Mouse (Mus musculus): ENCODE results near the gene Rab9b. TPM values are rescaled to one million over a fixed set of nuclear protein-coding genes. Genes with fewer than 3 reads are reported as not detected.

The Rab9b gene
- 2.1 TPM for polyA plus RNA-seq (2014; fragmentation: Illumina TruSeq; extraction: RNeasy Lipid Tissue Mini Kit (QIAGEN cat#74804); ENCODE audit: low read depth, low replicate concordance)

DNA sequence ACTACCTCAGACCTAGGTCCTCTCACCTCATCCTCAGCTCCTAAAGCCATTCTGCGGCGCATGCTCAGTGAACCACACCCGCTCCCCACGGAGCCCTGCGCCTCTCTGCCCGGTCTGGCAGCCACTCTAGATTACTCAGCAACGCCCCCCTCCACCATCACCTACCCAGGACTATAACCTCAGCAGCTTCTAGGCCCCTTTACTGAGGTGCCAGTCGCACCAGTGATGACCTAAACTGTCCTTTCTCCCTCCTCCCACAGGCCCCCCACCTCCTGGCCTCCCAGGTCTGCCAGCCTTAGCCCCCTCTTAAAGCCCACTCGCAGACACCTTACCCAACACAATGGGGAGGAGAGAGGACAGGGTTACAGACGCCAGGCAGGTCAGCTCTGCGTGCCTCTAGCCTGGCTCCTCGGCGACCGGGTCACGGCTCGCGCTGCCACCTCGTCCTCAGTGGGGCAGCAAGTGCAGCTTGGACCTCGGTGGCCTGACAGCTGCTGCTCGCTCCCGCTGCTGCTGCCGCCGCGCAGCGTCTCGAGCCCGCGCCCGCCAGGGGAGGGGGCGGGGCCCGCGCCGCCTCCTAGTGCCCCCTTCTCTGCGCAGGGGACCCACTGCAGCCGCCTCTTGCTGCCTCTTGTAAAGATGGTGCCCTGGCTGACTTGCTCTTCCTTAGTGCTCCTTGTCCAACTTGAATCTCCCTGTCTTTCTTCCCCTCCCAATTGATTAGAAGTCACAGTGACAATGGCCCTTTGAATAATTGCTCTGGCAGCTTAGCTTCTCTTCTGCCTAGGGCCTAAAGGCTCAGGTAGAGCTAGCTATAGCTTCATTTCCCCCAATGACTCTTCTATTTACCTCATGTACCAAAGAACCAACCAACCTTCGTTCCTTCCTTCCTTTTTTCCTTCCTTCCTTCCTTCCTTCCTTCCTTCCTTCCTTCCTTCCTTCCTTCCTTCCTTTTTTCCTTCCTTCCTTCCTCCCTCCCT, at the start of gene Rab9b:
Gene Rab9b, minus strand, starts transcription at position 695 of the 980 bp plus-strand sequence.

DNA sequence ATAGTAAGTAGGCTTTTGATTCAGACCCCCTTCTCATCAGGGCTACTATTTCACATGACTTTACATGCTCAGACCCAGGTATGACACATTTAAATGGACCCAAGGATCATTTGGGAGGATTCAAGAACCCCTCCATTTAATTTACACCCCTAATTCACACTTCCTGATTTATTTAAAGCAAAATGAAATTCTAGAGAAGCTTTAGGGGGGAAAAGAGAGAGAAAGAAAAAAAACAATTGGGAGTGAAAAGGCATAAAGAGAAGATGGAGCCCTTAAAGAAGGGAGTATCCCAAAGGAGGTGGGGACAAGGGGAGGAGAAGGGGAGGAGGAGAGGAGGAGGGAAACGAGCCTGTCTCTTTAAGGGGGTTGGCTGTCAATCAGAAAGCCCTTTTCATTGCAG, 46.2 kb downstream of the Rab9b start, which contains the start of gene Plp1:
Gene Plp1, plus strand, starts transcription at position 301 of the 400 bp plus-strand sequence.

Other genes starting within 250 kb of the Rab9b start
- gene Tceal1, start 160.8 kb downstream of the Rab9b start, polyA plus RNA-seq (2014; fragmentation: Illumina TruSeq; extraction: RNeasy Lipid Tissue Mini Kit (QIAGEN cat#74804); ENCODE audit: low read depth, low replicate concordance): 27.6 TPM
- gene Morf4l2, start 125.1 kb downstream of the Rab9b start, polyA plus RNA-seq (2014; fragmentation: Illumina TruSeq; extraction: RNeasy Lipid Tissue Mini Kit (QIAGEN cat#74804); ENCODE audit: low read depth, low replicate concordance): 663 TPM
- gene Glra4, start 88.6 kb downstream of the Rab9b start, polyA plus RNA-seq (2014; fragmentation: Illumina TruSeq; extraction: RNeasy Lipid Tissue Mini Kit (QIAGEN cat#74804); ENCODE audit: low read depth, low replicate concordance): not detected
- gene Plp1, start 46.1 kb downstream of the Rab9b start, polyA plus RNA-seq (2014; fragmentation: Illumina TruSeq; extraction: RNeasy Lipid Tissue Mini Kit (QIAGEN cat#74804); ENCODE audit: low read depth, low replicate concordance): 11.7 TPM
- not detected for gene H2bfm, start 58.6 kb upstream of the Rab9b start, polyA plus RNA-seq (2014; fragmentation: Illumina TruSeq; extraction: RNeasy Lipid Tissue Mini Kit (QIAGEN cat#74804); ENCODE audit: low read depth, low replicate concordance)
- 234 TPM for gene Tmsb15b2, start 106.7 kb upstream of the Rab9b start, polyA plus RNA-seq (2014; fragmentation: Illumina TruSeq; extraction: RNeasy Lipid Tissue Mini Kit (QIAGEN cat#74804); ENCODE audit: low read depth, low replicate concordance)
- 27.9 TPM for gene Tmsb15l, start 108.1 kb upstream of the Rab9b start, polyA plus RNA-seq (2014; fragmentation: Illumina TruSeq; extraction: RNeasy Lipid Tissue Mini Kit (QIAGEN cat#74804); ENCODE audit: low read depth, low replicate concordance)
- gene Tmsb15b1, start 108.1 kb upstream of the Rab9b start, polyA plus RNA-seq (2014; fragmentation: Illumina TruSeq; extraction: RNeasy Lipid Tissue Mini Kit (QIAGEN cat#74804); ENCODE audit: low read depth, low replicate concordance): 14.9 TPM
- 11.7 TPM for gene Zcchc18, start 124.4 kb upstream of the Rab9b start, polyA plus RNA-seq (2014; fragmentation: Illumina TruSeq; extraction: RNeasy Lipid Tissue Mini Kit (QIAGEN cat#74804); ENCODE audit: low read depth, low replicate concordance)
- gene Slc25a53, start 169.5 kb upstream of the Rab9b start, polyA plus RNA-seq (2014; fragmentation: Illumina TruSeq; extraction: RNeasy Lipid Tissue Mini Kit (QIAGEN cat#74804); ENCODE audit: low read depth, low replicate concordance): 9.0 TPM
- gene Fam199x, start 180.8 kb upstream of the Rab9b start, polyA plus RNA-seq (2014; fragmentation: Illumina TruSeq; extraction: RNeasy Lipid Tissue Mini Kit (QIAGEN cat#74804); ENCODE audit: low read depth, low replicate concordance): 17.1 TPM